Mouse (Mus musculus) 3T3-L1 (cell line): ENCODE measurements around the gene Ddx27.

Source experiments
- DNase-seq: peaks from one replicate; pipeline ENCODE4 v3.0.0-alpha.2; 2015; ENCODE audit warnings: low read depth, low spot score

The Ddx27 gene

DNA sequence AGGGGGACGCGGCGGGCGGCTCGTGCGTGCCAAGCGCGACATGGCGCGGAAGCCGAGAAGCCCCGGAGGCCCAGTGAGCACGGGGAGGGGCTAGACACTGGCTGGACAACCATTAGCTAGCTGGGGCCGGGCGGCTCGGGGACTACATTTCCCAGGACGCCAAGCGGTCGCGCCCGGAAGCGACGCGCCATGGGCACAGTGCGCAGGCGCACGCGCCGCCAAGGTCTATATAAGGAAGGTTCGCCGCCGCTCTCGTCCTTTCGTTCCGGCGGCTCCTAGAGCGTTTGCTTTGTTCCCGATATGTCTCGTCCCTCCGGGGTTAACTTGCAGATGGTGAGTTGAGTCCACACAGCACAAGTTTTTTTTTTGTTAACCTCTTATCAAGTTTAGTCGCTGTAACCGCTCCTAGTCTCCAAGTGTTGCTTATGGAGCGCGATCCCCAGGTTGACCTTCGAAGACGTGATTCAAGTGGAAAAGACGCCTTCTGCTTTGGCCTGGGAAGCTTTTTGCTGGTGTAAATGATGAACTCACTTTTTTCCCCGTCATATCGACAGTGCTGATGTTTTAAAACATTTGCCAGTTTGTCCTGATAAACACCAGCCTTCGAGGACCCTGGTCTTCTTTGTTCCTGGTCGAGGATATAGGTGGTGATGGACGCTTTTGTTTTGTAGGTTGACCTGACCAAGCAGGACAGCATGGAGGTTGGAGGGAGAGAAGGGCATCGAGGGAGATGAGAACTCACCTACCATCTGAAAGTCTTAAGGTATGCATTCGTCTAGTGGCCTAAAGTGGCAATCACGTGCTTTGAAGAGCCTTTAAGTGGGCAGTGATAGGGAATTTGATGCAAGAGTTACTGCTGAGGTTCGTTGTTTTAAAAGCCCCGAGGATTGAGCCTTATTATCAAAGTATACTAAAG is 48.2 kb downstream of the Ddx27 start, which contains the start of gene Znfx1:
TSS of gene Znfx1 (minus strand) at position 51 of the 916 bp plus-strand sequence.
- DNase-seq: peak; percentile 97

DNA sequence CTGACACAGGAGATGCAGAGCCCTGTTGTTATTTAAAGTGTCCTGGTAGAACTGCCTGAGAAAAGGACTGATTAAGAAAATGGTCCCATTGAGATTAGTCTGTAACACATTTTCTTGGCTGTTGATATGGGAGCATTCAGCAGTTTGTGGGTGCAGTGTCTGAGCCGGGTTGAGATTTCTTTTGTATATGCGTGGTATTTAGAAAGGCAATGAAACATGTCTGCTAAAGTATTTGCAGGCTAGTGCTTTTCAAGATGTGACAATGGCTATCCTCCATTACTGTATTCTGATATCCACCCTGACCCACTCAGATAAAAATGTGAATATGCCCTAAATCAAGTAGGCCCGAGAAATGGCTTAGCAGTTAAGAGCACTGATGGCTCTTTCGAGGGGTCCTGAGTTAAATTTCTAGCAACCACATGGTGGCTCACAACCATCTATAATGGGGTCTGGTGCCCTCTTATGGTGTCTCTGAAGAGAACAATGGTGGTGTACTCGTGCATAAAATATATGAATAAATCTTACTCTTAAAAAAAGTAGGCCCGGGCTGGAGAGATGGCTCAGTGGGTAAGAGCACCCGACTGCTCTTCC is 49.0 kb downstream of the Ddx27 start:
- peak; percentile 57 for DNase-seq

DNA sequence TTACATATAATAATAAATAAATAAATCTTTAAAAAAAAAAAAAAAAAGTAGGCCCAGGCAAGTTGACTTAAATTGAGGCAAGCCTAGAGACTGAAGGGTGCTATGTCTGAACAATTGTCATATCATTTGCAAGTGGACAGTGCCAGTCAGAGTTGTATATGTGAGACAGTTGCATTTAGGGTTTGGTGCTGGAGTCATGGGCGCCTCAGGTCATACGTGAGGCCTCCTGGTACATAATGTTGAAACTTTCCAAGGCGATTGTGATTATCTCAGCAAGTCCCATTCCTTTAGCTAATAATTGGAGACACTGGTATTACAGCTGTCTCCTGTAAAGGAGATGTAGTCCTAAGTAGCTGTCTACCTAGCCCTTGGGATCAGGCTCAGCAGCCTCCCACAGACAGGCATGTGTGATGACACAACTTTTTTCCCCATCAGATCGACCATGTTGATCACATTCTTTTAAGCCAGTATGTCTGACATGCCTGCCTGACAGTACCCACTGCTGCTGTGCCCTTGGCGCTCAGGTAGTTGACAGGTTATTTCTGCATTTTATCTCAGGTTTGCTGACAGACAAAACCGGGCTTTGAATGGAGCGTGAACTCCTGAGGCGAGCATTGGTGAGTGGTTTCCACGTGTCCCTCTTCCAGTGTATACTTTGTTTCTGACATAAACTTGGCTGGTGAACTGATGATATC is 49.8 kb downstream of the Ddx27 start:
- peak; percentile 61 for DNase-seq

DNA sequence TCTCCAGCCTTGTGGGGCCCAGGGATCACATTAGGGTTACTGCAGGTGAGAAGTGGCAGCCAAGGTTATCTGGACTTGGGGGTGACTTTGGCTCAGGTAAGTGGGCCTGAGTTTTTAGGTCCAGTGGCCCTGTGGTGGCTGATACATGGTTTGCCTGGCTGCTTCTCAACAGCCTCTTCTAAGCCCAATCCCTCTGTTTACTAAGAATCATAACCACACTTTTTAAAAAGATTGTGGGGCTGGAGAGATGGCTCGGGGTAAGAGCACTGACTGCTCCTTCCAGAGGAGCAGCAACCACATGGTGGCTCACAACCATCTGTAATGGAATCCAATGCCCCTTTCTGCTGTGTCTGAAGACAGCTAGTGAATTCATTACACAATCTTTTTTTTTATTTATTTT is 51.0 kb downstream of the Ddx27 start:
- peak; percentile 41 for DNase-seq

DNA sequence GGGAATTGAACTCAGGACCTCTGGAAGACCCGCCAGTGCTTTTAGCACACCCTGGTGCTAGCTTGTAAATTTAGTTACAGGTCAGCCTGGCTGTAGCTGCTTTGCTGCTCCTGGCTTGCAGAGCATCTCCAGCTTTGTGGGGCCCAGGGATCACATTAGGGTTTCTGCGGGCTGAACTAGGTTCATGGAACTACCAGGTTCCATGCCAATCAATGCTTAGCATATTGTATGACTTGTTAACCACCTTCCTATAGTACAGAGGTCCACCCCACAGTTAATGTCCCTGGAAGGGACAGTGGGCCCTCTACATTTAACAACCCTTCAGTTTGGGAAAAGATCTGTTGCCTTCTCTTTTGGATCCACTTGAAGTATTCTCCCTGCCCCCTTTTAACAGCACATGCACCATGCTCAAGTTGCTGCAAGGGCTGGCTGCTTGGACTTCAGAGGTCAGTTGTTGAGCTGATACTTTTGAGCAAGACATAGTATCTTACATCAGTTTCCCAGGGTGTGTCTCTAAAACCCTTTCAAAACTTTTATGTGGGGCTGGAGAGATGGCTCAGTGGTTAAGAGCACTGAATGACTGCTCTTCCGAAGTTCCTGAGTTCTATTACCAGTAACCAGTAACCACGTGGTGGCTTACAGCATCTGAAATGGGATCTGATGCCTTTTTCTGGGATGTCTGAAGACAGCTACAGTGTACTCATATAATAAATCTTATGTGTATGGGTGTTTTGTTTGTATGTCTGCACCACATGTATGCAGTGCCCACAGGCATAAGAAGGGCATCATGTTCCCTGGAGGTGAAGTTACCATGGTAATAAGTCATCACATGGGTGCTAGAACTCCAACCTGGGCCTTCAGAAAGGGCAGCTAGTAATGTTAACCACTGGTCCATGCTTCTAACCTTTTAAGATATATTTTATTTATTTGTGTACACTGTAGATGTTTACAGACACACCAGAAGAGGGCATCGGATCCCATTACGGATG is 51.8 kb downstream of the Ddx27 start:
- DNase-seq: peak; percentile 70

DNA sequence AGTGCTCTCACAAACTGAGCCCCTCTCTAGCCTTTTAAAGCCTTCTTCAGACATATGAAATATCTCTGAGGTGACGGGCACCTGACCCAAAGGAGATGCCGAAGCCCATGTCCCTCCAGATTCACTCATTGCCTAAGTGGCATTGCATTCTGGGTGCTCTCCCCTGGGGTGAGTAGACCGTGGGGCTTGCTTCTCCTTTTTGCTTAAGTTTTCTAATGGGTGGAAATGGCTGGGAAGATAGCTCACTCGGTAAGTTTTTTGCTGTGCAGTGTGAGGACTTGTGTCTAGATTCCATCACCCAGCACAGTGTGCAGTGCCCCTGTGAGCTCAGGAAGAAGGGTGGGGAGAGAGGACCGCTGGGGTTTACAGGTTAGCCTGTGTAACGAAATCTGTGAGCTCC is 52.6 kb downstream of the Ddx27 start:
- no peak for DNase-seq

DNA sequence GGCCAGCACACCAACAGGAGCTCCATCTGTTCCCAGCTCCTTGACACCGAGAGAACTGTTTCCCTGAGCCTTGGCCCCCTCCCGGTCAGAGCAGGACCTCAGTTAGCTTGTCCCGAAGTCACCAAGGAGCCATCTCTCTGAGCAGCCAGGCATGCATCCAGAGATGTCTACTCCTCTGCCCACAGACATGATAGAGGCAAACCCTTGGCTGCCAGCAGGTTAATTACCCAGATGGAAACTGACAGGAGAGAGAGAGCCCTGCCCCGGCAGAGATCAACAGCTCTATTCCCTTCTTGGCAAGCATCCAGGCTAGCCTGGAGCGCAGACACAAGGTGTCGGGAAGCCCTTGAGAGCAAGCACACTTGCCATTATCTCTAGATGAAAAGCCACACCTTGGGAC is 55.3 kb downstream of the Ddx27 start:
- no peak for DNase-seq

DNA sequence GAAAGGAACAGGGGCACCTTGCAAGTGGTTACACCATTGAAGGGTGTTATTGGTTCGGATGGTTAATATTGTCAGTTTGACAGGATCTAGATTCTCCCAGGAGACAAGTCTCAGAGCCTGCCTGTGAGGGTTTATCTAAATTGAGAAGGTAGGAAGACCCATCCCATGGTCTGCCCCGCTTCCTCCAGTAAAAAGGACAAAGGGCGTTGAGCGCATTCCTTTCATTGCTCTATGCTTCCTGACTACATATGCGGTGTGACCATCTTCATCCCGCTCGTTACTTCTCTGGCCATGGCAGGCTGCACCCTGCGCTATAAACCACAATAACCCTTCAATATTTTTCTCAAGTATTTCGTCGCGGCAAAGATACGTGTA is 56.3 kb downstream of the Ddx27 start:
- no peak for DNase-seq

DNA sequence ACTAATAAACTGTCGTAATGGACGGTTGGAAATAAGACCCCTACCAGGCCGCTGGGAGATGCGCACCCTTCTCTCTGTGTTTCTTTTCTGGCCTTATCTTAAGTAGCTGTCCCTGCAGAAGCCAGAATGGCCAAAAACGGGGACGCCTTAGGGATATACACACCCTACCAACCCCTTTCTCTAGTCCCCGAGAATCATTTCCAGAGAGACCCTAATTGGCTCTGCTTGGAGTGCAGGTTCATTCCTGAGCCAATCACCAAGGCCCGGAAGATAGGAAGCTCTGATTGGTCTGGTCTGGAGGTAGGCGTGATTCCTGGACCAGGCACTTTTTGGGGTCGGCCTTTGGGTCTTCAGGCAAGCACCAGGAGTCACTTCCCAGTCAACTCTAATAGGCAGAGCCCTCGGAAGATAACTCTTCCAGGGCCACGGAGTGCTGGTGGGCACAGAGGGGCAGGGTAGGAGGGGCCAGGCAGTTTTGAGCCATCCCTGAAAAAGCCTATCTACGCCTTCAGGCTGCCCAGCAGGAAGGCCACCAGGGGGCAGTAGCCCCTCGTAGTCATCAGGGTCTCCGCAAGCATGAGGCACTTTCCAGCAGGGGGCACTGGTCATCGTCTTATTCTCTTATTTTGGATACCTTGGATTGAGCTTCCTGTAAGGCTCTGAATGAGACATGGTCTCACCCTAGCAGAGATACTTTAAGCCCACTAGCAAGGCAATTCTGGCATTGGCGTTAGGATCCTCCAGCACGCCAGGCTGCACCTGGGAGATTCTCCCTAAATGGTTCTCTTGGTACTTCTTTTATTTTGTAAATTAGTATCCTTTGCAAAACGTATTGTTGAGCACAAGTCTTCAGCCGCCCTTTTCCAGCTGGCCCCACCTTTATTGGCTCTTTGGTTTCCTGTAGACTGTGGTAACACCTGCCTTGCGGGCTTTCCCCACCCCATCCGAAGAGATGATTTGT is 56.9 kb downstream of the Ddx27 start:
- DNase-seq: peak; percentile 98

DNA sequence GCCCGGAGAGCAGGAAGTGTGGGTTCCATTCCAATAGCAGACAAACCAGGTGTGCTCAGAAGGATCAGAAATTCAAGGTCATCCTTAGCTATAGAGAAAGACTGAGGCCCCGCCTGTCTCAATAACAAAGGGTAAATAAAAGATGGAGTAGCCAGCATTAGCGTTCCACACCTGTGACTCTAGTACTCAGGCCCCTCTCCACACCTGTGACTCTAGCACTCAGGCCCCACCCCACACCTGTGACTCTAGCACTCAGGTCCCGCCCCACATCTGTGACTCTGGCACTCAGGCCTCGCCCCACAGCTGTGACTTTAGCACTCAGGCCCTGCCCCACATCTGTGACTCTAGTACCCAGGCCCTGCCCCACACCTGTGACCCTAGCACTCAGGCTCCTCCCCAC is 59.6 kb downstream of the Ddx27 start:
- DNase-seq: no peak

DNA sequence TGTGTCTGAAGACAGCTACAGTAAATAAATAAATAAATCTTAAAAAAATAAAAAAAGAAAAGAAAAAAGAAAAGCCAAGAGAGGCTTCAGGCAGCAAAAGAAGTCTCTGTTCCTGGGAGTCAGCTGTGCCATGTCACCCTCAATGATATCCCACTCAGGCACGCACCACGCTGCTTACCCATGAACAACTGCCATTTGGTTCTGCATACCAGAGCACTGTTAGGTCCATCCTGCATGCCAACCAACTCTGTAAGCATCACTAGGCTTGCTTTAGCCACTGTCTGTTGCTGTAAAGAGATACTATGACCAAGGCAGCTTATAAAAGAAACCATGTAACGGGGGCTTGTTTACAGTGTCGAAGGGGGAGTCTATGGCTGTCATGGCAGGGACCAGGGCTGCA is 61.4 kb downstream of the Ddx27 start:
- no peak for DNase-seq

DNA sequence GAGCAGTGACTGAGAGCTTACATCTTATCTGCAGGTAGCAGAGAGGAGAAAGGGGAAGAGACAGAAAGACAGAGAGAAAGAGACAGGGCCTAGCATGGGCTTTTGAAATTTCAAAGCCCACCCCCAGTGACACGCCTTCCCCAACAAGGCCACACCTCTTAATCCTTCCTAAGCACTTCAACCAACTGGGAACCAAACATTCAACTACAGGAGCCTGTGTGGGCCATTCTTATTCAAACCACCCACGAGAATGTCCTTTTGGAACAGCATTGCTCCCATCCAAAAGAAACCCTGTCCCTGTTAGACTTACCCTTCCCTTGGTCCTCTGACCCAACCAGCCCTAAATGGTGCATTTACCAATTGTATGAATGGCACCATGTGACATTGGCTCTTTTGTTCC is 61.8 kb downstream of the Ddx27 start:
- no peak for DNase-seq

DNA sequence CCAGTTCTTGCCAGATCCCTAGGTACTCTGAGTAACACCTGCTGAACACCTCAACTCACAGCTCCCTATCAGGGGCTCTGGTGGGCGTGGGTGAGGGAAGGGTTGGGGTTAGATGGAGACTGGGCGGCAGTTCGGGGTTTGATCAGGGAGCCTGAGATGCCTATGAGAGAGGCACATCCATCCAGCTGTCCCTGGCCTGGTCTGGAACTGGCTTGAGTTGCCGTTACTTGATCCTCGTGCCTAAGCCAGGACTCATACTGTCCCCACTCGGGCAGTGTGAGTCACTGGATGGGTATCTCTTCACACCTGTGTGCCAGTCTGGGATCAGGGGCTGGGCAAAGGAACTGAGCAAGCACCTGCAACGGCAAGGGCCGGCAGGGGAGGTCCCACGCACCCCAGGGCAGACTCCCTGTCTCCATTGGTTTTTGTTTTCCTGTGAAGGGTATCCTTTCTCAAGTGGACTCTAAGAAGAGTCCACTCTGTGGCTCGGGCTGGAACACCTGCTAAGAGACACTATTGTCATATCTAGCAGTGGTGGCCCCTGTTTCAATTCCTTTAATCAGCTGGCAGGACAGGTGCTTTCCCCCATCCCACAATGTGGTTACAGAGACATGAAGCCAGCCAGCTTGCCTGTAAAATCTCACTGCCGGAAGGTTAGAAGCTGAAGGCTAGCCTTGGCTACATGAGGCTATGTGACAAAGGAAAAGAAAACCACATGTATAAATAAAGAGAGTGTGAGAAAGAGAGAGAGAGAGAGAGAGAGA is 62.4 kb downstream of the Ddx27 start:
- DNase-seq: no peak

DNA sequence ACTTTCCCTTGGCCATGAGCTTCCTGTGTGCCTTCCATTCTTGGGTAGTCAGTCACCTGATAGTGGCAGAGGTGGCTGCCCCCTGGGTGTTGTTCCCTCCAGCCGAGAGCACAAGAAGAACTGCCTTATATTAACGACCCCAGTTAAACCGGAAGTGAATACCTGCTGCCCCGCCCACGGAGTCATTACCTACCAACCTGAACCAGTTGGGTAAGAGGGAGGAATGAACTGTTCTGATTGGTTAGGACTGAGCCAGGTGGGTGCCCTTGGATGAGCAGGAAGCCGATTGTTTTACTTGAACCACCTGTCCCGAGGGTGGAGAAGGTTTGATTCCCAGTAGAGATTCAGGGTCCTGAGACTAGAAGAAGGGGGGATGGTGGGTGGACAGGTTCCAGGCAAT is 63.5 kb downstream of the Ddx27 start:
- no peak for DNase-seq

DNA sequence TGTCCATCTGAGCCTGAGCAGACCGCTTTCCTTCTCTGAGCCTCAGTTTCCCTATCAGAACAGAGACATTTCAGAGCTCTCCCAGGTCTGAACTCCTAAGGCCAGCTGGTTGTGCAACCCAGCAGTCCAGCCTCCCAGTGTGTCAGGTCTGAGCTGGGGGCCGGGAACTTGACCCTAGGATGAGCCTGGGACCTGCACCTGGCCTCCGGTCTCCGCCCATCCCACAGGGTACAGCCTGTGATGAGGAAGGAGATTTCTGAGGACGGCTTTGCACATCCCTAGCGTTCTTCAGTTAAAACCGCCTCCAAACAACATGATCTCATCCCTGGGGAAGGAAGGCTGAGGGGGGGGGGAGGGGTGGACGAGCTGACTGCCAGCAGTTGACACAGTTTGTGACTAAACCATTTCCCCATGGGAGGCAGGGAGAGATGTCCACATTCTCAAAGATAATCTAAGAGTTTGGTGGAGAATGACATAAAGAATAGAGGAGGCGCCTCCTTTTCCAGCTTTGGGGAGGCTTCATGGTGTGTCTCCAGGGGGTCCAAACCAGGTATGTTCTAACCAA is 64.0 kb downstream of the Ddx27 start:
- peak; percentile 85 for DNase-seq

DNA sequence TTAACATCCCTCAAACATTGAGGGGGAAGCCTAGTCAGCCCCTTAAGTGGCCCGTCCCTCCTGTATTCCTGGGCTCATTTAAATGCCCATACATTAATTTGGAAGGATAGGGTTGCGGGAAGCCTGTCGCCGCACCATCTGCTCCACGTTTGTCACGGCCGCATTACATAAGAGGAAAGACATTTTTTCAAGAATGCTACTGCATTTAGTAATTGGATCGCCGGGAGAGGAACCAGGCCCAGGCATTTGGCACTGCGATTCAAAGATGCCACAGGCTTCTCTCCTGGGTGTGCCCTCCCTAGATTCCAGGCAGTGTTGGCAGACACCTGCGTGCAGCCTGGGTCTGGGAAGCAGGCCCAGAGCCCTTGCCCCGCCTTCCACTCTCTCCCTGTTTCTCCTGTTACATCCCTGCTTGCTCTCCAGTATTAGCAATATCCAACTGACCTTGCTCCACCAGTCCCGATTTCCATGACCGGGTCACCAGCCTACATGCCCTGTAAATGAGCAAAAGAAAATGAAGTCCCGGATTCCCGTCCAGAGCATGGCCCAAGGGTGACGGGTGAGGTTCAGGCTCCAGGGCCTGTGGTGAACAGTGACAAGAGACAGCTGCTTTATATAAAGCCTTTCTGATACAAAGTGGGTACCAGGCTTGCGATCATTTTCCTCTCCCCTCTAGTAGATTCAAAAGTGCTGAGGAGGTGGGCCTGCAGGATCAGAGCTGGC is 64.7 kb downstream of the Ddx27 start:
- peak; percentile 90 for DNase-seq

DNA sequence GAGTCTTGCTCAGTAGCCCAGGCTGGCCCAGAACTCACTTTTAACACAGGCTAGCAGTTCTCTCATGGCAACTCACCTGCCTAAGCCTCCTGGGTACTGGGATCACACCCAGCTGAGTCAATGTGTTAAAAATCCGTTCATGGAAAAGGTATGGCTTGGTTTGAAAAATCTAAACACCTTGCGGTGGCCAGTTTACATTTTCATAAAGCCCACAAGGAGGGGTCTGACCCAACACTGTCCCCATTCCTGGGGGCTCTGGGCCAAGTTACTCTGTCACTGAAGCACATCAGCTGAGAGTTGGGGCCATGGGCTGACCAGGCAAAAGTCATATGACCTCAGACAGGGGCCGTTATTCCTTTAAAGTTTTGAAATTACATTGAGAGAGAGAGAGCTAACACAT is 65.4 kb downstream of the Ddx27 start:
- no peak for DNase-seq

DNA sequence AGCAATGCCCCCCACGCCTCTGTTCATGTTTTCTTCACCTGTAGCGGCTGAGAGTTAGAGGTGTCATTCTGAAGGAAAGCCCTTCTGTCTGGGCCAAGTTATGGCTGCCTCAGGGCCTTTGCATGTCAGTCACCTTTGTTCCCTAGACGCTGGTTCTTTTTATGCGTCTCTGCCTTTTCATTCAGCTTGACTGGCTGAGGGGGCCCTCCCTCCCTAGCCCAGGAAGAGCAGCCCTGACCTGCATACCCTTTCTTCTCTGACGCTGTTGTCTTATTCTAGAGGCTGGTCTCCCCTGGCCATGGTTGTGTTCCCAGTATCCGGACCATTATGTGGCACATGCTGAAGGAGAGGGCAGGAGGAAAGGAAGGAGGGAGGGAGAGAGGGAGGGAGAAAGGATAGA is 66.1 kb downstream of the Ddx27 start:
- DNase-seq: no peak
